Mouse (Mus musculus) common myeloid progenitor, adult 5-6 weeks (primary cell): ENCODE results near the gene Ints7. TPM values are rescaled to one million over a fixed set of nuclear protein-coding genes. Genes with fewer than 3 reads are reported as not detected.
A peak's percentile ranks its signal among the peaks of the same experiment; 100 is the strongest.

Source experiments
- ATAC-seq: replicated peaks from 2 replicates; pipeline ENCODE4 v1.8.0; 2016; ENCODE audit warnings: low read depth, mild to moderate bottlenecking, moderate TSS enrichment, inconsistent platforms; ENCODE audit not compliant: poor library complexity, severe bottlenecking
- total RNA-seq: library from RNA; stranded (forward); fragments of 200-1000, 187-1606 nt; gene quantifications from 2 replicates; pipeline ENCODE4 v1.2.3, GENCODE M21; 2017

The Ints7 gene
- total RNA-seq, 1 experiment from 2014 or later: 84.8 TPM

DNA sequence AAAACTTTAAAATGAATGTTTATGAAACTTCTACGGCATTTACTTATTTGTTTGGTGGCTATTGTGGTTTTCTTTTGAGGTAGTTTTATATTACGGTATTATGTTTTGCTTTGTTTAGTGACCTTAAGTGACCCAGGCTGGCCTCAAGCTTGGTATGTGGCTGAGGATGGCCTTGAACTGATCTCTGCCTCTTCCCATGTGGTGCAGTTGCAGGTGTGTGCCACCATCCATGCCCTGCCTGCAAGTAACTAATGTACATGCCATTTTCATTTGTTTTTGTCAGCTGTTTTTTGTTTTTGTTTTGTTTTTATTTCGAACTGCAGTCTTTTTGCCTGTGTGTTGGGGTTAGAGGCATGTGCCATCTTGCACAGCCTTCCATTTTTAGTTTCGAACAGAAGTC, 6.2 kb downstream of the Ints7 start:
- ATAC-seq: no peak

GRCm38 (mm10) chr1:191583836-191584235, 8.4 kb downstream of the Ints7 start:
- ATAC-seq: no peak

GRCm38 (mm10) chr1:191584483-191584882, 9.0 kb downstream of the Ints7 start:
- ATAC-seq: no peak

- ATAC-seq: 0 out of 2 replicates have a peak, but pooled peaks have one; percentile 32
These were observed 10.3 kb downstream of the Ints7 start for GRCm38 (mm10) chr1:191585704-191586103.

- ATAC-seq: no peak
These were observed 11.6 kb downstream of the Ints7 start for GRCm38 (mm10) chr1:191587062-191587461.

DNA sequence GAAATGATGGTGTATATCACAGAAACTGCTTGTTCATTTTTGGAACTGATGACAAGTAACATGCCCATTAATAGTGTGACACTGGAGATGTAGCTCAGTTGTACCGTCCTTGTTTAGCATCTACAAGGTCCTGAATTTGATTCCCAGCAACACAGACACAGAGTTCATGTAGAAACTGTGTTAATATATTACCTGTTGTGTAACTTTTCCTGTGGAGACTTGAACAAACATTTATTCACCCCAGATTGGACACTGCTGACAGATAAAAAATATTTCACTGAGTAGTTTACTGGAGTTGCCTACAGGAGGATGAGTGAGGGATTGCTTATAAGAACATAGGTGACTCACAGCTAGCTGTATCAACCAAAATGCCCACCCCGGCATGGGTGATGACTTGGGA, 13.3 kb downstream of the Ints7 start:
- ATAC-seq: no peak

- ATAC-seq: no peak
These were observed 16.7 kb downstream of the Ints7 start for GRCm38 (mm10) chr1:191592016-191592720.

- ATAC-seq: no peak
These were observed 20.6 kb downstream of the Ints7 start for GRCm38 (mm10) chr1:191596076-191596475.

GRCm38 (mm10) chr1:191599210-191599609, 23.8 kb downstream of the Ints7 start:
- peak; percentile 50; the same call in 1 of the 2 replicates for ATAC-seq

GRCm38 (mm10) chr1:191604690-191605089, 29.3 kb downstream of the Ints7 start:
- no peak for ATAC-seq

DNA sequence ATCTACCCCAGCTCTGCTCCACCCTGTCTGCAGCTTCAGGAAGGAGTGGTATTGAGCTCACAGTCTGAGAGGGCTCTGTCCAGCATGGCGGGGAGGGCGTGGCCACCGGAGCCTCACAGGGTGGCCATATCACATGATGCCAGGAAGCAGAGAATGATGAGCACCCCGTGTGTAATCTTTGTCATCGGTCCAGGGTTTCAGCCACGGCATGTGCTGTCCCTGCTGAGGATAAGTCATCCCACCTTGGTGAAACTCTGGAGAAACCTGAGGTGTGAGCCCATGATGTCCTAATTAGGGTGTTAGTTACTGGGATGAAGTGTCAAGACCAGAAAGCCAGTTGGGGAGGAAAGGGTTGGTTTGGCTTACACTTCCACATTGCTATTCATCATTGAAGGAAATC, 33.6 kb downstream of the Ints7 start:
- no peak for ATAC-seq

GRCm38 (mm10) chr1:191609578-191609977, 34.1 kb downstream of the Ints7 start:
- ATAC-seq: no peak

DNA sequence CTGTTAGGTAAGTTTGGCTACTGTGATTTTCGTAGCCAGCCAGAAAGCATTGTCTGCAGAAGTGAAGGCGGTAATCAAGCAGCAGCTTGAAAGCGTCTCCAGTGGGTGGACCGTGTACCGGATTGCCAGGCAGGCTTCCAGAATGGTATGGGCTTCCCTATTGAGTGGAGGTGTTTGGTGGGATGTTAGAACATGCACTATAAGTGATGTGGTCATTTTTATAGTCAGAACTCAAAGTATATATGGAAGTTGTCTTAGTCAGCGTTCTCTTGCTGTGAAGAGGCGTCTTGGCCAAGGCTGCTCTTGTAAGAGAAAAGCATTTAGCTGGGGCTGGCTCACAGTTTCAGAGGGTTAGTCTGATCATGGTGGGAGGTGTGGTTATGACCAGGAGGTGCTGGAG, 34.9 kb downstream of the Ints7 start:
- ATAC-seq: no peak

GRCm38 (mm10) chr1:191611686-191612085, 36.2 kb downstream of the Ints7 start:
- ATAC-seq: no peak

DNA sequence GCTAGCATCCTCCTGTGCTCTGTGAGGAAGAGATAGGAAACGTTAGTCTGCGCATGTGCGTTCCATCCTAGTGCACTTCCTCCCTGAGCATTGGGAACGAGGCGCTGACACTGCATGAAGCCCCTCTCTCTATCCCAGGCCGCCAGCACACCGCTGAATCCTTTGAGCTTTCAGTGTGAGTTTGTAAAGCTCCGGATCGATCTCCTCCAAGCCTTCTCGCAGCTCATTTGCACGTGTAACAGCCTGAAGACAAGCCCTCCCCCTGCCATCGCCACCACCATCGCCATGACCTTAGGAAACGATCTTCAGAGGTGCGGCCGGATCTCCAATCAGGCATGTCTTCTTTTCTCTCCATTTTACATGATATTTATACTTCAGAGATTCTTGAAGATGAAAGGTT, 37.4 kb downstream of the Ints7 start:
- no peak for ATAC-seq

DNA sequence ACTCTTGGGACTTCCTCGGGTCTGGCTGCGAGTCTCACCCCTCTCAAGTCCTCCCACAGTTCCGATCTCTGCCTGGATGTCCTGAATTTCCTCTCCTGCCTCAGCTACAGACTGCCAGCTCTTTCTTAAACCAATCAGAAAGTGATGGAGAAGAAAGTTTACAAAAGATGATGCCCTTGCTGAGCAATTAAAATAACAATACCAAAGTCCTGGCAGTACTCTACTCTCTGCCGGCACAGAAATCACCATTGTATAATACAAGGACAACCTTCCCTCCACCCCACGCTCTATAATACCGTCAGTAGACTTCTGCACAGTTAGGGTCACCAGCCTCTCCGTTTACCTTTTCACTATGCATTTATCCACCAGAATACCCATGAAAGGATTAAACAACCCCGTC, 40.8 kb downstream of the Ints7 start:
- ATAC-seq: no peak

DNA sequence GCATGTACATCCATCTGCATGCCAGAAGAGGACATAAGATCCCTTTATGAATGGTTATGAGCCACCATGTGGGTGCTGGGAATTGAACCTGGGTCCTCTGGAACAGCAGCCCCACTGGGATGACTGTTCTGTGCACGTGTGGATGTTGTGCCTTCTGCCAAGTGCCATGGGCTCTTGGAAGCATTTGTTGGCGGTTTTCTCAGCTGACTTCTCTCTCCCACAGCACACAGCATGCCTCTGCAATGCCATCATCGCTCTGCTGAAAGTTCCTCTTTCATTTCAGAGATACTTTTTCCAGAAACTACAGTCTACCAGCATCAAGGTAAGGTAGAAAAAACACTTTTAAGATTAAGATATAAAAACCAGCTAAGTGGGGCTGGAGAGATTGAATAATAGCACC, 42.2 kb downstream of the Ints7 start:
- ATAC-seq: no peak

DNA sequence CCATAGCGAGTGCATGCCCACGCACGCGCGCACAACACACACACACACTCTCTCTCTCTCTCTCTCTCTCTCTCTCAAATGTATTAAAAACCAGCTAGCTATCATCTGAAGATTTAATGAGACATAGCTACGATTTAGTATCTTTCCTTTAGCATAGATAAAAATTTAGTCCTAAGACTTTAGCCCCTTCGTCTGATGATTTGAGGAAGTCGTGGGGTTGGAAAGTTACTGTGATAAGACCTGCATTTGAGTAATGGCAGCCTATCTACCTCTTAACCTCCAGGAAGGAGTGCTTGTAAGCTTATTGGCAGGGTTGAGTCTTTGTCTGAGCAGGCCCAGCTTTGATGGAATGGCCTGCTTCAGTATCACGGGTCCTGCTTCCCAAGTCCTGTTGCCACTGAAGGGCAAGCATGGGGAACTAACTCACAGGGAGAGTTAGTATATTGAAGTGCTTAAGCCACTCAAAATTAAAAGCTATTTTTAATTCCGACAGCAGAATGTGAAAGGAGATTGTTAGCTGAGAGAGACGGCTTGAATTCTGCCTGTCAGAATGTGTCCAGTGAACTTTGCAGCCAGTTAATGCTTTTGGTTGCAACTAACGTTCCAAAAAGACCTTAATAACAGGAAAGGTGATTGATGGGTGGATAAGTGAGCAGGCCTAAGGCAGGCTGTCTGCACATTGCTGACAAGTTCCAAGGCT, 42.8 kb downstream of the Ints7 start:
- no peak for ATAC-seq

DNA sequence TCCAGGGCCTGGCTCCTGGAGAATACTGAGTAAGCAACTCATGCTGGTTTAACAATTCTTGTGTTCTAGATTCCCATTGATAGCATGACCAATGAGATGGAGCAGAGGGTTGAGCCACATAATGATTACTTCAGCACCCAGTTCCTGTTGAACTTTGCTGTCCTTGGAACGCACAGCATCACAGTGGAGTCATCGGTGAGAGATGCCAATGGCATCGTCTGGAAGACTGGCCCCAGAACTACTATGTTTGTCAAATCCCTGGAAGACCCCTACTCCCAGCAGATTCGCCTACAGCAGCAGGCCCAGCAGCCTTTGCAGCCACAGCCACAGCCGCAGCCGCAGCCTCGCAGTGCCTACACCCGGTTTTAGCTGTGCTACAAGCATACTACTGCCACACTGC, 45.7 kb downstream of the Ints7 start:
- no peak for ATAC-seq

GRCm38 (mm10) chr1:191622801-191623200, 47.4 kb downstream of the Ints7 start:
- ATAC-seq: no peak

DNA sequence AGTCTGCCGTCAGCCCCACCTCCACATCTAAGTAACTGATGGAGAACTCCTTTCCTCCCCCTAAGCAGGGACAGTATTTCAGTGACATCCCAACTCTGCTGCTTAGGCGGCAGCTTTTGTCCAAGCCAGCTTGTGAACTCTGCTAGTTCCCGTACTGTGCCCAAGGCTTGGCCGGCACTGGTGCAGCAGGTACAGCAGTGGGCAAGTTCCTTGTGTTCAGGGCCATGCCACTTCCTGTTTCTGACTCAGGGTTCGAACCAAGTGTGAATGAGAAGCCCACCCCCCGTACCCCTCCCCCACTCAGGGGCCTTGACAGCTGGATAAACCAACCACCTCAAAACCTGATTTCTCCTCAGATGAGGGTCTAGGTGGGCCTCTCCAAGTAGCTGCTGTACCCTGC, 49.1 kb downstream of the Ints7 start:
- 0 out of 2 replicates have a peak, but pooled peaks have one; percentile 5 for ATAC-seq

DNA sequence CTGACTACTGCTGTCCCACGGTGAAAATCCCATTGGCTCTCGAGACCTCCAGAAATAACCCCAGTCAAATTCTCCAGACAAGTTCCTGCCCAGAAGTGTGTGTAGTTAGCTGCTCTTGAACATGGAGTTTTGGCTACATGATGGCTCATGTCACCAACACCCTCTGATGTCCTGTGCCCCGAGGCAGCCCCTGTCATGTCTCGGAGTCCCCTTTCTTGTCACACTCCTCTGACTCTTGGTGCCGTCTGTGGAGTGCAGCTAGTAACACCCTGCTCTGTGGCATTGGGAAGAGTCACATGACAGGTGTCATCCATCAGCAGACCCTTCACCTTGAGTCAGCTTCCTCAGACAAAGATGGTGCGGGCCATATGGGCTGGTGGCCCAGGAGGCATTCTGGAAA, 49.6 kb downstream of the Ints7 start:
- 0 out of 2 replicates have a peak, but pooled peaks have one; percentile 7 for ATAC-seq
